Mouse (Mus musculus): Measurements from ENCODE around the gene Fam53b.

- TF ChIP-seq CTCF (IDR thresholded peaks at IDR 0.05; ENCODE audit: low read depth, low read length) (no peak), POLR2A (IDR thresholded peaks at IDR 0.05; ENCODE audit: borderline replicate concordance, low read depth, low read length) (no peak)
Measured at GRCm38 (mm10) chr7:132723906-132724305, 89.8 kb downstream of the Fam53b start.
